Mouse (Mus musculus): ENCODE measurements around the gene Sf1. TPM values are rescaled to one million over a fixed set of nuclear protein-coding genes. Genes with fewer than 3 reads are reported as not detected.
A peak's percentile ranks its signal among the peaks of the same experiment; 100 is the strongest.

Sf1 gene
- polyA plus RNA-seq, 2 experiments: 57.4 to 57.9 TPM

GRCm38 (mm10) chr19:6390251-6390650, 26.8 kb downstream of the Sf1 start:
- H3K4me2 ChIP-seq (ENCODE audit: low read depth): no peak overlapping the region
- ATAC-seq (ENCODE audit: insufficient read depth): no peak
- no peaks in the 10 kb centered on the region for H3K36me3 ChIP-seq (replicated peaks; ENCODE audit: control insufficient read depth, insufficient read depth, low read depth)
- 51% methylated on average over 6 of the region's 6 CpGs for WGBS (ENCODE audit: insufficient replicate concordance)
- no peak overlapping the region for H3K4me3 ChIP-seq (ENCODE audit: insufficient read depth in 1 of 2, low read depth in 2 of 2, low read length in 2 of 2)
- TF ChIP-seq CTCF (IDR thresholded peaks at IDR 0.05; ENCODE audit: low read depth) (no peak), EP300 (IDR thresholded peaks at IDR 0.05; ENCODE audit: low read depth) (no peak)
- no peaks in the 10 kb centered on the region for H3K27me3 ChIP-seq (ENCODE audit: control insufficient read depth, insufficient read depth, low read length)
- H3K9ac ChIP-seq (replicated peaks): no peak overlapping the region
- no peaks in the 10 kb centered on the region for H3K9me3 ChIP-seq (ENCODE audit: control insufficient read depth, low read length)
- no peak overlapping the region for H3K27ac ChIP-seq
- H3K4me1 ChIP-seq (replicated peaks; ENCODE audit: control insufficient read depth in 2 of 2, insufficient read depth in 2 of 2, low read length in 1 of 2): peaks cover 0 to 2% of the 10 kb centered on the region in 2 experiments; a peak in 2 of 4 replicates
- DNase-seq (ENCODE audit: low read depth in 3 of 3, low spot score in 3 of 3): no peak

- ATAC-seq (ENCODE audit: insufficient read depth): no peak
- TF ChIP-seq CTCF (IDR thresholded peaks at IDR 0.05; ENCODE audit: low read depth) (peak; percentile 65), EP300 (IDR thresholded peaks at IDR 0.05; ENCODE audit: low read depth) (no peak)
- no peak overlapping the region for H3K4me3 ChIP-seq (ENCODE audit: insufficient read depth in 1 of 2, low read depth in 2 of 2, low read length in 2 of 2)
- DNase-seq (ENCODE audit: low read depth in 3 of 3, low spot score in 3 of 3): no peak
- H3K4me2 ChIP-seq (ENCODE audit: low read depth): no peak overlapping the region
- 49% methylated on average over 14 of the region's 14 CpGs for WGBS (ENCODE audit: insufficient replicate concordance)
- H3K36me3 ChIP-seq (replicated peaks; ENCODE audit: control insufficient read depth, insufficient read depth, low read depth): no peaks in the 10 kb centered on the region
- H3K4me1 ChIP-seq (replicated peaks; ENCODE audit: control insufficient read depth in 2 of 2, insufficient read depth in 2 of 2, low read length in 1 of 2): peaks cover 0 to 2% of the 10 kb centered on the region in 2 experiments; a peak in 2 of 4 replicates
- no peaks in the 10 kb centered on the region for H3K9me3 ChIP-seq (ENCODE audit: control insufficient read depth, low read length)
- no peak overlapping the region for H3K27ac ChIP-seq
- no peak overlapping the region for H3K9ac ChIP-seq (replicated peaks)
- H3K27me3 ChIP-seq (ENCODE audit: control insufficient read depth, insufficient read depth, low read length): no peaks in the 10 kb centered on the region; the same call in 1 of the 2 replicates
These were observed 29.4 kb downstream of the Sf1 start for GRCm38 (mm10) chr19:6392743-6393393.

GRCm38 (mm10) chr19:6393637-6394036, 30.1 kb downstream of the Sf1 start:
- Histone ChIP-seq H3K27me3 (ENCODE audit: control insufficient read depth, insufficient read depth, low read length) (peaks cover 3% of the 10 kb centered on the region), H3K4me1 (replicated peaks; ENCODE audit: control insufficient read depth in 2 of 2, insufficient read depth in 2 of 2, low read length in 1 of 2) (peaks cover 0 to 2% of the 10 kb centered on the region in 2 experiments; a peak in 2 of 4 replicates), H3K9me3 (ENCODE audit: control insufficient read depth, low read length) (no peaks in the 10 kb centered on the region), H3K4me2 (ENCODE audit: low read depth) (no peak overlapping the region), H3K9ac (replicated peaks) (no peak overlapping the region), H3K27ac (no peak overlapping the region), H3K36me3 (replicated peaks; ENCODE audit: control insufficient read depth, insufficient read depth, low read depth) (no peaks in the 10 kb centered on the region), H3K4me3 (ENCODE audit: insufficient read depth in 1 of 2, low read depth in 2 of 2, low read length in 2 of 2) (no peak overlapping the region)
- DNase-seq (ENCODE audit: low read depth in 3 of 3, low spot score in 3 of 3) (no peak), ATAC-seq (ENCODE audit: insufficient read depth) (no peak)
- WGBS (ENCODE audit: insufficient replicate concordance): 78% methylated on average over 16 of the region's 16 CpGs
- TF ChIP-seq EP300 (IDR thresholded peaks at IDR 0.05; ENCODE audit: low read depth) (no peak), CTCF (IDR thresholded peaks at IDR 0.05; ENCODE audit: low read depth) (no peak)

GRCm38 (mm10) chr19:6396237-6396636, 32.7 kb downstream of the Sf1 start:
- Histone ChIP-seq H3K9ac (replicated peaks) (no peak overlapping the region), H3K27me3 (ENCODE audit: control insufficient read depth, insufficient read depth, low read length) (peaks cover 29% of the 10 kb centered on the region), H3K4me1 (replicated peaks; ENCODE audit: control insufficient read depth in 2 of 2, insufficient read depth in 2 of 2, low read length in 1 of 2) (peaks cover 0 to 3% of the 10 kb centered on the region in 2 experiments; a peak in 1 of 4 replicates), H3K9me3 (ENCODE audit: control insufficient read depth, low read length) (no peaks in the 10 kb centered on the region), H3K4me2 (ENCODE audit: low read depth) (no peak overlapping the region), H3K27ac (no peak overlapping the region), H3K4me3 (ENCODE audit: insufficient read depth in 1 of 2, low read depth in 2 of 2, low read length in 2 of 2) (no peak overlapping the region), H3K36me3 (replicated peaks; ENCODE audit: control insufficient read depth, insufficient read depth, low read depth) (no peaks in the 10 kb centered on the region)
- no peak for ATAC-seq (ENCODE audit: insufficient read depth)
- no peak for DNase-seq (ENCODE audit: low read depth in 3 of 3, low spot score in 3 of 3)
- WGBS (ENCODE audit: insufficient replicate concordance): 74% methylated on average over 5 of the region's 5 CpGs
- no peak for TF ChIP-seq EP300 (IDR thresholded peaks at IDR 0.05; ENCODE audit: low read depth)
- TF ChIP-seq CTCF (IDR thresholded peaks at IDR 0.05; ENCODE audit: low read depth): no peak

- ATAC-seq (ENCODE audit: insufficient read depth): no peak
- H3K9me3 ChIP-seq (ENCODE audit: control insufficient read depth, low read length): no peaks in the 10 kb centered on the region
- H3K9ac ChIP-seq (replicated peaks): no peak overlapping the region
- H3K4me2 ChIP-seq (ENCODE audit: low read depth): no peak overlapping the region
- H3K4me1 ChIP-seq (replicated peaks; ENCODE audit: control insufficient read depth in 2 of 2, insufficient read depth in 2 of 2, low read length in 1 of 2): peaks cover 0 to 8% of the 10 kb centered on the region in 2 experiments; a peak in 2 of 4 replicates
- no peaks in the 10 kb centered on the region for H3K36me3 ChIP-seq (replicated peaks; ENCODE audit: control insufficient read depth, insufficient read depth, low read depth)
- DNase-seq (ENCODE audit: low read depth in 3 of 3, low spot score in 3 of 3): no peak
- TF ChIP-seq EP300 (IDR thresholded peaks at IDR 0.05; ENCODE audit: low read depth): no peak
- WGBS (ENCODE audit: insufficient replicate concordance): 78% methylated on average over 22 of the region's 22 CpGs
- no peak overlapping the region for H3K27ac ChIP-seq
- H3K27me3 ChIP-seq (ENCODE audit: control insufficient read depth, insufficient read depth, low read length): peaks cover 32% of the 10 kb centered on the region
- H3K4me3 ChIP-seq (ENCODE audit: insufficient read depth in 1 of 2, low read depth in 2 of 2, low read length in 2 of 2): no peak overlapping the region
These were observed 34.2 kb downstream of the Sf1 start for GRCm38 (mm10) chr19:6397582-6398249.

All from liver, embryonic 14.5 days (tissue).